Mouse (Mus musculus): Measurements from ENCODE around the gene Abcc4.

Abcc4 gene

GRCm38 (mm10) chr14:118473831-118474193 lies 232.2 kb downstream of the Abcc4 start:
- no peak for ATAC-seq (ENCODE audit: insufficient number of reproducible peaks, low FRiP score, low TSS enrichment)

GRCm38 (mm10) chr14:118473188-118473830 lies 232.7 kb downstream of the Abcc4 start:
- ATAC-seq (ENCODE audit: insufficient number of reproducible peaks, low FRiP score, low TSS enrichment) = no peak

- no peak for ATAC-seq (ENCODE audit: insufficient number of reproducible peaks, low FRiP score, low TSS enrichment)
Measured at GRCm38 (mm10) chr14:118465331-118465730, 240.7 kb downstream of the Abcc4 start.

- ATAC-seq (ENCODE audit: insufficient number of reproducible peaks, low FRiP score, low TSS enrichment) = no peak
Measured at GRCm38 (mm10) chr14:118464401-118464800, 241.6 kb downstream of the Abcc4 start.

- no peak for ATAC-seq (ENCODE audit: insufficient number of reproducible peaks, low FRiP score, low TSS enrichment)
Measured at GRCm38 (mm10) chr14:118452572-118452971, 253.4 kb downstream of the Abcc4 start.

- no peak for ATAC-seq (ENCODE audit: insufficient number of reproducible peaks, low FRiP score, low TSS enrichment)
Measured at GRCm38 (mm10) chr14:118440155-118440554, 265.9 kb downstream of the Abcc4 start.

- ATAC-seq (ENCODE audit: insufficient number of reproducible peaks, low FRiP score, low TSS enrichment) = peak; percentile 27; the same call in 1 of the 2 replicates
Measured at GRCm38 (mm10) chr14:118437156-118437931, 268.7 kb downstream of the Abcc4 start.

- ATAC-seq (ENCODE audit: insufficient number of reproducible peaks, low FRiP score, low TSS enrichment) = peak; percentile 29; the same call in 1 of the 2 replicates
Measured at GRCm38 (mm10) chr14:118436791-118437155, 269.2 kb downstream of the Abcc4 start.

GRCm38 (mm10) chr14:118435676-118436330 lies 270.2 kb downstream of the Abcc4 start:
- ATAC-seq (ENCODE audit: insufficient number of reproducible peaks, low FRiP score, low TSS enrichment) = no peak

GRCm38 (mm10) chr14:118434842-118435241 lies 271.2 kb downstream of the Abcc4 start:
- ATAC-seq (ENCODE audit: insufficient number of reproducible peaks, low FRiP score, low TSS enrichment) = no peak

- ATAC-seq (ENCODE audit: insufficient number of reproducible peaks, low FRiP score, low TSS enrichment) = no peak
Measured at GRCm38 (mm10) chr14:118433848-118434247, 272.2 kb downstream of the Abcc4 start.

Measured in cerebellum, adult (tissue).